Mouse (Mus musculus): ENCODE data around the gene Gm10134.

DNA sequence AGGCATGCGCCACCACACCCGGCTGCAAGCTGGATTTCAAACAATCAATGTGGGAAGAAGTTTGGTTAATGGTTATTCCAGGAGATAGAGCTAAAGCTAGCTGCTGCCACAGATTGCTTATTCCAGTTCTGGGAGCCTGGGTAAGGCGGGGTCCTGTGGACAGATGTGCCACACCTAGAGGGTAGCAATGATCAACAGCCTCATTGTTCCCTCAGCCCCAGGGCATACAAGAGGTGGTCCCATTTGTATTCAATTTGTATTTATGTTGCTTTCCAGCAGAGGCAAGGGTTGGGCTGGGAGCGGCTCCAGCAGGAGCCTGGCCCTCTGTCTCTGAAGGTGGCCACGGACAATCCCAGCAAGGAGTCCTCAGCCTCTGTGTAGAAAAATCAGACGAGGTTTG is 396 bp downstream of the Gm10134 start:
- no peak for TF ChIP-seq CTCF (IDR thresholded peaks at IDR 0.05; ENCODE audit: low read depth)
- TF ChIP-seq EP300 (IDR thresholded peaks at IDR 0.05; ENCODE audit: low read depth): no peak

All from heart, postnatal 0 days (tissue).